Mouse (Mus musculus) liver, embryonic 14.5 days (tissue): Measurements from ENCODE around the gene Adssl1.

Experiments used
- CTCF ChIP-seq: IDR thresholded peaks from 2 replicates; pipeline ENCODE4 v1.5.1; 2016; ENCODE audit warnings: antibody characterized with exemption, low read depth, control low read depth
- EP300 ChIP-seq: IDR thresholded peaks from 2 replicates; pipeline ENCODE4 v1.6.1; 2016; ENCODE audit warnings: antibody characterized with exemption, low read depth

DNA sequence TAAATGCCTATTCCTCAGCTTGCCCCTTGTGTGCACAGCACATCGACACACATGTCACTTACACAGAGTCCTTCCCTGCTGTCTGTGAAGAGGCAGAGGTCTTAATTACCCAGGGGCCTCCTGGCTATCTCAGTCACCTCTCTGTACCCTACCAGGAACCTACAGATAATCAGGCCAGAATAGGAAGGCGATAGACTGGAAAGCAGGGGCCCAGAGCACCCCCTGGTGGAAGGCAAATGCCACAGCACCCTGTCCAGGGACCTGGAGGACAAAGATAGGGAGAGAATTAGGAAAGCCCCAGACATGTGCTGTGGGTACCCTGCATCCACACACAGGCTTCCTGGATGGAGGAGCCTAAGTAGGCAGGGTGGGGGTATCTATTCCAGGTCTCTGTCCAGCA is 3.9 kb downstream of the Adssl1 start:
- TF ChIP-seq EP300 (no peak), CTCF (peak; percentile 94)
